Mouse (Mus musculus): ENCODE measurements around the gene C2cd4d.

DNA sequence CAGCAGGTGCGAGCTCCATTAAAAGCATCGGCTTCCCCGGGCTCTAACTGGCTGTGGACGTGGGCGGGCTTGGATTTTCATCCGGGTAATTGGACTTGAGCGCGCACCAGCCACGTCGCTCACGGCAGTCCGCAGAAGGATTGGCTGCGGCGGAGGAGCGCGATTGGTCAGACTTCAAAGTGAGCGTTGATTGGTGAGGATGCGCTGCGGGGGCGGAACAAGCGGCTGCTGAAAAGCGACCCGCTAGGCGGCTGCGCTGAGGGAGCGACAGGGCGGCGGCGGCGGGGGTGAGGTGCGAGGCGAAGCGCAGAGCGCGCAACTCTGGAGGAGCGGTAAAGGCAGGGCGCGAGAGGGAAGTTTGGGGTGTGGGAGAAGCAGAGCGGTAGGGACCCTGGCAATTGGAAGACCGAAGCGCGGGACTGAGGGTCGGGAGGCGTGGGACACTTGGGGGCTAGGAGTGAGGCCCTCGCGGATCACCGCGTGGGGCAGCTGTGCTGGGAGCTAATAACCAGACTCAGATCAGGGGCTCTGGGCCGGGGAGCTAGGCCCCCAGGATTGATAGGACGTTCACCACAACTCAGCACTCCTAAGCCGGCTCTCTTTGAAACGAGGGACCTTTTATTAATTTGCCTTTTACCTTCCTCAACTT lies 50.9 kb downstream of the C2cd4d start, which contains the start of gene Tdrkh:
- TF ChIP-seq CTCF (IDR thresholded peaks at IDR 0.05; ENCODE audit: extremely low read depth, insufficient read depth, low read length) (no peak), POLR2A (IDR thresholded peaks at IDR 0.05; ENCODE audit: extremely low read depth, insufficient read depth, low read length) (no peak)
